Mouse (Mus musculus) granulocyte monocyte progenitor cell, adult 5-6 weeks (primary cell): ENCODE results near the gene Gm49711. TPM values are rescaled to one million over a fixed set of nuclear protein-coding genes. Genes with fewer than 3 reads are reported as not detected.

Experiments used
- ATAC-seq: replicated peaks from 2 replicates; pipeline ENCODE4 v1.8.0; 2016; ENCODE audit warnings: mild to moderate bottlenecking, moderate TSS enrichment, inconsistent platforms; ENCODE audit not compliant: poor library complexity, severe bottlenecking
- total RNA-seq, 2 experiments: library from RNA; stranded (forward) in 1 of 2; stranded (reverse) in 1 of 2; fragments of 200-712, 200-1000 nt in 1 of 2; fragments of >200 nt in 1 of 2; fragmentation: Nextera tagmentation in 1 of 2; gene quantifications; 2 replicates each; pipeline ENCODE4 v1.2.3; 2014 to 2017

Gm49711 gene
- total RNA-seq (2014; fragmentation: Nextera tagmentation), result not detected in 2 replicates
- not detected in 2 replicates for total RNA-seq (2017)

DNA sequence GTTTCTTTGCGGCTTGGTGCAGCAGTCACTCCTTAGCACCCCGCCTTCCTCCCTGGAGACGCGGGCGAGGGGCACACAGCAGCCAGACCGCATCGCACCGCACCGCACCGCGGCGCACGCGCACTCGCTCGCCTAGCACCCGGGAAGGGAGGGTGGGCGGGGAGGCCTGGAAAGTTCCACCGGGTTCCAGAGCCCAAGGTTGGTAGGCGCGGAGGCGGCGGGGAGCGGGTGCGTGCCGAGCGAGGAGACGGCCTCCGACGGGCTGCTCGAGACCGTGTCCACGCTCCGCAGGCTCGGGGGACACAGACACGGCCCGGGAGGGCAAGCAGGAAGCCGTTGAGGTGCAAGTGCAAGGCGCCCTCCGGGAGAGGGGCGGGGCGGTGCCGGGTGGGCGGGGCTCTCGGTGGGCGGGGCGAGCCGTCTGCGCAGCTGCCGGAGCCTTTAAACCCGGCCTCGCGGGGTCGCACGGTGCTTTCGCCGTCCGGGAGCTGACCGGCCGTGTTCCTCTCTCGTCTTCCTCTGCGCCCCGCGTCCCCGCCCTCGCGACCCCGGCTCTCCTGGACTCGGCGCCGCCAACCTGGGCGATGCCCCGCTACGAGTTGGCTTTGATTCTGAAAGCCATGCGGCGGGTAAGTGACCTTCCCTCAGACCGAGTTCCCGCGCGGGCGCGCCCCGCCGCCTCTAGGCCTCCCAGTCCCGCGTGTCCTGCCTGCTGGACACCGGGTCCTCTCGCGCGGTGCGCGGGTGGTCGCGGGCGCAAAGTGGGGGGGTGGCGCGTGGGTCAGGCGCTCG, at the start of gene Gm49711, which contains the start of the genes Mrps6 and Slc5a3:
TSS of gene Gm49711 (plus strand) at position 465 of the 792 bp plus-strand sequence.
TSS of gene Mrps6 (plus strand) at position 419 of the 792 bp plus-strand sequence.
TSS of gene Slc5a3 (plus strand) at position 471 of the 792 bp plus-strand sequence.
- ATAC-seq, result peak; percentile 79

DNA sequence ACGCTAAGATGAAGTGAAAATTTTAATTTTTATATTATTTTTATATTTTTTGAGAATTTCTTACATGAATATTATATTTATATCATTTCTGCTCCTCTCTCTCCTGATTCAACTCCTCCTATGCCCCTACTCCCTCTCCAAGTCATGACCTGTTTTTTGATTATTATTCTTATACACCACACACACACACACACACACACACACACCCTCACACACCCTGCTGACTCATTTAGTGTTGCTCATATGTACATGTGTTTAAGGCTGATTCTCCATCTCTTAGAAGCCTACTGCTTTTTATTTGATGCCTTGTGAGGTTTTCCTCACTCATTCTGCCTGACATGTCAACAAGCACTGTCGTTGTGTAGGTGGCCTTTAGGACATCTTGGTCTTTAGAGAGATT, 48.5 kb upstream of the Gm49711 start:
- no peak for ATAC-seq

DNA sequence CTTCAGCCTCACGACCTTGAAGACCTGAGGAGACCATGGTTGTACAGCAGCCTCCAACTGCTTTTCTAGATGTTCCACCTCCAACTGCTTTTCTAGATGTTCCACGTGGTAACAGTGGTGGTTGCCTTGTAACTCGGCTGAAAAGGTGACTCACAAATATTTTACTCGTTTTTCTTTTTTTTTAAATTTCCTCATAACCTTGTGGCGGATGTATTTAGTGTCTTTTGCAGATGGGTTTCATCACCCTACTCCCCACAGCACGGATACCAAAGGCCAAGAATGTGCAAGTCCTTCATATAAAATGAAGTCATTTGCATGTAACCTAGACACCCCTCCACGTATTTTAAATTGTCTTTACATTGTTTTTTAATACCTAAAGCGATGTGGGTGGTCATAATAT, 41.3 kb upstream of the Gm49711 start:
- ATAC-seq, result peak; percentile 44

DNA sequence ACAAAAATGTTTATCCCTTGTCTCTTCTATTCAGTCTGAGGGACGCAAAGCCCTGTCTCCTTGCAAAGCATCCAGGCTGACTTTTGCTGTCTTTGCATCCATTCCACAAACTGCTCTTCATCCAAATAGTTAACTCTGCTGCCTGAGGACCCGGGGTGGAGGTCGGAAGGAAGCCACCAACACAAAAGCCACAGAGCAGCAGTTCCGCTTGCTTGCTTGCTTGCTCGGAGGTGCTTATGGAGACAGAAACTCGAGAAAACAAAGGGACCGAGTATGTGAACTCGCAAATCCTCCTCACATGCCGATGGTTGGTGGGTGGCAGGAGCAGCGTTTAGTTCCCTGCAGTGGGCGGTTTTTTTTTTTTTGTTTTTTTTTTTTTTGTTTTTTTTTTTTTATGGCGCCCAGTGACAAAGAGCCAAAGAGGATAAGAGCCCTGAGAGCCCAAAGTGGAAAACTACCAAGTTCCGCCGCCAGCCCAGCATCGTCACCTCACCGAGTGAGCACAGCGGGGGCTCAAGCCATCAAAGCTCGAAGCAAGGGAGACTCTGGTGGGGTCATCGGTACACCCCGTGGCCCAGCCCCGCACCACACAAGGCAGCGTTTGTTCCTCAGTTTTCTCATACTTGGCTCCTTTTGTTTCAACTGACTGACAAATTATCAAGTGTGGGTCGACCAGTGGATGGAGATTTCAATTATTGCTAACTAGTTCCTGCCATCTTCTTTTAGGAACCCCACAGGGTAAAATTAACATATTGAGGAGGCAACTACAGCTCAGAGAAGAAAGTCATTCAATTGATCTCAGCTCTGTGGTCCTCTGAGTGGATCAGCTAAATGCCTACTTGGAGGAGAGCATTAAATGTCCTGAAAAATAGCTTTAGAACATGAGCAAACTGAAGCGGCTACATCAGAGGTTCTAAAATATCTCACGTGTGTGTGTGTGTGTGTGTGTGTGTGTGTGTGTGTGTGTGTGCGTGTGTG, 38.7 kb upstream of the Gm49711 start:
- peak; percentile 51 for ATAC-seq

DNA sequence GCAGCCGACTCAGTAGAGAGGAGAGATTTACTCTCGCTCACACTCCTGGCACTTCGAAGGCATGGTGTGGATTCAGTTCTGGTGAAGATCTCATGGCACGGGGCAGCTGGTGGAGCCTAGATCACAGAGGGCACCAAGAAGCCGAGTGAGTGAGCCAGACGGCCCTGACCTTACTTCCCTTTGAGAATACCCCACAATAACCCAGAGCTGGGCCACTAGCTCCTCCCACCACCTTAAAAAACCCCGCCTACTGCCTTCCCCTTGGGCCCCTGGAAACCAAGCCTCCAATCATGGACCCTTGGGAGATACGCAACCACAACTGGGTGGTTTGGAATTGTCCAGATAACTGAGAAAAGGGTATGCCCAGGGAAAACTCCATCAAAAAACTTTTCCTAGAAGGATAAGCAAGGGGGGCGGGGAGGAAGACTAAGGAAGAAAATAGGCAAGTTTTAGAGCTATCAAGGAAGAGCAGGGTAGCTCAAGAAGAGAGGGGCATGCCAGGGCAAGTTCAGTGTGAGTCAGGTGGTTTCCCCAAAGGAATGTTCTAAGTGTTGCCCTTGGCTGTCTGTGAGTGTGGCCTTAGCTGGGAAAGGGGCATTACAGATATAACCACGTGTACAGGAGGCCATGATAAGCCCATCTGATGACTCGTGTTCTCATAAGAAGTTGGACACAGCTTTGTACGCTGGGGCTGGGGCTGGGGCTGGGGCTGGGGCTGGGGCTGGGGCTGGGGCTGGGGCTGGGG, 36.3 kb upstream of the Gm49711 start:
- peak; percentile 52 for ATAC-seq

GRCm38 (mm10) chr16:92022494-92023283, 35.4 kb upstream of the Gm49711 start:
- ATAC-seq, result no peak

DNA sequence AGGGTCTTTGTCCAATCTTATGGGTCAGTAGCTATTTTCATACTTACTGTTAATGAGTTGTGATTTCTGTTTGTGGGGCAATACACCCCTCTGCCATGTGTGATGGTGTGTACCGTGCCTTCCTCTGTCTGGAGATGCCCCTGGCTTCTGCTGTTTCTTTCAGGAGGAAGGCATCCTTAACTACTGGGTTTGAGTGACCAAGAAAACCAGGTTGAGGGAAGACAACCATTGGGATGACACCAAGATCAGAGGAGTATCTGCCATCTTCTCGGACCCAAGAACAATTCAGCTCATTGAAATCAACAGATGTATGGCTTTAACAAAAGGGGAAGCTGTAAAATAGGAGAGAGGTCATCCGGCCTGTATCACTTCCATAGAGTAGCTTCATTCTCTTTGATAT, 24.8 kb upstream of the Gm49711 start:
- no peak for ATAC-seq

- no peak for ATAC-seq
These were observed 23.4 kb upstream of the Gm49711 start for GRCm38 (mm10) chr16:92034676-92035075.

DNA sequence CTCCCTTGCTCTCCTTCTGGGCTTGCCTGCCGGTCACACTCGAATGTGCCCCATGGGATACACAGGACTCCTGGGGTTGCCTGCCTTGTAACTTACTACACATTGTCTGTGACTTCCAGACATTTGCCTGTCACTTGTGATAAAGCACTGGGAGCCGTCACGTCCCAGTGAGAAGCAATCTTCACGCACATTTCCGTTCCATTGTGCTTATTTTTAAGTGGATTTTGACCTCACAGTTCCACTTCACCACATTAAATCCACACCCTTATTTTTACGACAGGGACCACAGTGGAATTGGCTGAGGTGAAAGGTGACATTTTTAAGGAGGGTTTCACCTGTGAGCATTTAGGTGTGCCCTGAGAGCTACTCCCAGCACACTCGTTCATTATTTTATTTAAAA, 21.4 kb upstream of the Gm49711 start:
- ATAC-seq, result no peak

DNA sequence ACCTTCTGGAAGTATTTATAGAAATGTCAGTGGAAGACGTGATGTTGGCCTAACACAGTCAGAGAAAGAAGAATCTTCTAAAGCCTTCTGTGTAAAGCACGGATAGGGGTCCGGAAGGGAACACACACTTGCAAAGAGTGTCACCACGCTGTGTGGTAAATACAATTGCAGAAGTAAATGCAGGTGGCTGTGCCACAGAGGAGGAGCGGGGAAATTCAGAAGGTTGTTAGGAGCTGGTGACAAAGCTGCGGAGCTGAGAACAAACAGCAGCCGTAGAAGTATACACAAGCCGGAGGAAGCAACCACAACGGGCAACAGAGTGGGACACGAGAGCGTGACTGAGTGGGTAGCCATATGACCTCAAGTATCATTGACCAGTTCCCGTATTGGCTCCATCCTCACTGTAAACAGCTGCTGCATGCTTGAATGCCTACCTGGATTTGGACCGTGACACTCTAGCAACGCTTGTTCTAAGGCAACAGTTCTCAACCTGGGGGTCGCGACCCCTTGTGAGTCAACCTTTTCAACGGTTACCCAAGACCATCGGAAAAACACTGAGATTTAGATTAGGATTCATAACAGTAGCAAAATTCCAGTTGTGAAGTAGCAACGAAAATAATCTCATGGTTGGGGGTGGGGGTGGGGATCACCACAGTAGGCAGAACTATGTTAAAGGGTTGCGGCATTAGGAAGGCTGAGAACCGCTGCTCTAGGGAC, 20.1 kb upstream of the Gm49711 start:
- ATAC-seq, result peak; percentile 92

DNA sequence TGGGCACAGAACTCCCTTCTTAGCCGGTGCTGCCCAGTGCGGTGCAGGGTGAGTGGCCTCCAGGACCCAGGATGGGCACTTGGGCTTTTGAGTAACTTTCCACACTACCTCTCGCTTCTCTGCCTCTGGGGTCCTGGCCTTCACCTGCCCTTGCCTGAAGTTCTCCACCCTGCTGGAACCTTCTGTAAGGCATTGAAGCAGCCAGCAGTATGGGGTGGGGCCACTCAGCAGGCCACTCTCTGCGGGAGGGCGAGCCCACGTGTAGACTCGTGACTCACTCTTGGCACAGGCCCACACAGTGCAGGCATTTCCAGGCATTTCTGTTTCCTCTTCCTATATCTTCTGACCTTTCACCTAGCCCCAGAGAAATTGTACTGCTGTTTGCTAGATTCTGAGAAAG, 18.7 kb upstream of the Gm49711 start:
- ATAC-seq, result 0 out of 2 replicates have a peak, but pooled peaks have one; percentile 23

DNA sequence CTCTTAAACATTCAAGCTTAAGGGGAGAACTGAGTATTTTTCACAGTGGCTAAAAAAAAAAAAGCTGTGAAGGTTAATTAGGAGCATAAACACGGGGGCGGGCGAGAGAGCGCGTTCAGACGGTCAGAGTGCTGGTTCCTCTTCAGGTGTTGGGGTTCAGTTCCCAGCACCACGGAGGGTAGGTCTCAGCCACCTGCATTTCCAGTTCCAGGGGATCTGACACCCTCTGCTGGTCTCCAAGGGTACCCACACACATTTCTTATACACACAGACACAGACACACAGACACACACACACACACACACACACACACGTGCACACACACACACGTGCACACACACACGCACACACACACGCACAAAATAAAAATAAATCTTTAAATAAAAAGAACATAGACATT, 18.1 kb upstream of the Gm49711 start:
- ATAC-seq, result no peak

DNA sequence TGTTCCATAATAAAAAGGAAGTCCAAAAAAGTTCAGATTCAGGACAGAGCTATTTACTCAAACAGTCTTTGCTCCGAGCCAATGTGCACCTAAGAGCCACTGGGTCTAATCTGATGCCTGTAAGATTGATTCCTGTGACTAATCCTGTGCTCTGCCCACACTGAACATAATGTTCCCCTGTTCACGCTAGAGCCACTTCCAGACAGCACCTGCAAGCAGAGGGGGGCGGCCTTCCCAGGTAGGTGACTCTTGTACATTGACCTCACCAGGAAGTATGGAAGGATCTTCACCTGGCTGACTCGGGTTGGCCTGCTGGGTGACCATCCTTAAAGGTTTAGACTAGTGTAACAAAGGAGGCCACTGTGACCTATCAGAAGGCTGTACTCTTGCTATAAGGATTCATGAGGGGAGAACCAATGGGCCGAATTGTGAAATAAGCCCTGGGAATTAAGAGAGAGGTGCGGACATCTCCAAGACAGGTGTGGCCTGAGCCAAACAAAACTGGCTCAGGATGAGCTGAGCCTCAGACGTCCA, 6.3 kb upstream of the Gm49711 start:
- ATAC-seq, result no peak

DNA sequence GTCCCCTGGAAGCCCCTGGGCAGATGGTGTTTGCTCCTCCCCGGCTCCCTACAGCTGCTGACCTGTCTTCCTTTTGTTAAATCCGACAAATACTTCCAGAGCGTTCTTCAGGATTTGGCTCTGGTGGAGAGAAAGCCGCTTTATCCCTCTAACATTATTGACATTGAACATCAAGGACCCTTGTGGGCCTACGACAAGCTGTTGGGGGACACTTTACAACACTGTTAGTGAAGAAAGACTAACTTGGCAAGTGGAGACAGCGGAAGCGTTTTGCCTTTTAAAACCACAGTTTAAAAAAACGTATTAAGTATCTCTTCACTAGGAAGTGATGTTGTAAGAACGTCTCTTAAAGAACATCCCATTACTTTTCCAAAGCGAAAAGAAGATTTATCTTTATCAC, 5.5 kb upstream of the Gm49711 start:
- ATAC-seq, result no peak

DNA sequence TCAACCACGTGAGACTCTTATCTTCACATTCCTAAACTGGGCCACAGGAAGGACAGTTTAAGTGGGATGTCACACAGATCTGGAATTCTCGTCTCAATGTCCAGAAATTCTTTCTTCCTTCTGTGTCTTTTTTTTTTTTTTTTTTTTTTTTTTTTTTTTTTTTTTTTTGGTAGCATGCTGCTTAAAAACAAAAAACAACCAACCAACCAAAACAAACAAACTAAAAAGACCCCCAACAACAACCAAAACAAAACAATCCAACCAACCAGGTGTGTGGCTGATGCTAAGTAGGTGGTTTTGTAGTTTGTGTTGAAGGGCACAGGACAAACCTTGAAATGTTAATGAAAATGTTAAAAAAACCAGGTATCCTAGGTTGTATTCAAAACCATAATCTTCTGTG, 1.4 kb upstream of the Gm49711 start:
- no peak for ATAC-seq

DNA sequence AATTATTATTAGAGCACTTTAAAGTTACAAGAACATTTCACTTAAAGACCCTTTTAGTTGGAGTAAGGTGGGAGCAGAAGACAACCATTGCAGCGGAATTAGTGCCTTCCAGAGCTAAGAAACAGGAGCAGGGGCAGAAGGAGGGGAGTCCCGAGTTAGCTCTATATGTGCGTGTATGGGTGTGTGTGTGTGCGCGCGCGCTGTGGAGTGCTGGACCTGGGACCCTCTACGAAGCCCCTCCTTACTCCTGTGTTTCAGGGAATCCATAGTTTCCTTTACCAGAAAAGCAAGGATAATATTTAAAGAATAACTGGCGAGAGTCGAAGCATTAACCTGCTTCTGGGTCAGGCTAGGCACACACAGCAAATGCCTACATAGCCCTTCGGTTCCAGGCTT, 662 bp upstream of the Gm49711 start:
- ATAC-seq, result no peak

- ATAC-seq, result peak; percentile 10; the same call in 1 of the 2 replicates
These were observed 816 bp downstream of the Gm49711 start for GRCm38 (mm10) chr16:92058644-92059620.
